Mouse (Mus musculus): ENCODE measurements around the gene Ddah1.

Ddah1 gene

DNA sequence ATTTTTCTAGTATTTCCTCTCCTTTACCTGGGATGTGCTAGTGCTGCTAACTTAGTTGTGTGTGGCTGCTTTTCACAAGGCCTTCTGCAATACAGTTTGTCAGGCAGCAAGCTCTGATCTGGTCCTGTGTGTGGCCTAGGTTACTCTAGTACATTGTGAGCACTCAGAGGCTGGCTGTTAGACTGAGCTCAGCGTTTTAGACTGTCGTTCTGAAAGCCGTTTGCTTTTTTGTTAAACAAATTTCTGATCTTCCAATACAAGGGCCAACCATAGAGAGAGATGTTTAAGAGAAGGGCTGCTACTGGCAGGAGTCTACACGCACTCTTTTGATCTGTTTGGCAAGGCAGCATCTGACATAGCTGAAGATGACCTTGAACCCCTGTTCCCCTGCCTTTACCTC is 181.5 kb downstream of the Ddah1 start:
- intact Hi-C loops (cut with DNase I): loop anchor here (10.0 kb wide), 1 partner anchor 55 kb away; no protein-coding TSS in a partner anchor

DNA sequence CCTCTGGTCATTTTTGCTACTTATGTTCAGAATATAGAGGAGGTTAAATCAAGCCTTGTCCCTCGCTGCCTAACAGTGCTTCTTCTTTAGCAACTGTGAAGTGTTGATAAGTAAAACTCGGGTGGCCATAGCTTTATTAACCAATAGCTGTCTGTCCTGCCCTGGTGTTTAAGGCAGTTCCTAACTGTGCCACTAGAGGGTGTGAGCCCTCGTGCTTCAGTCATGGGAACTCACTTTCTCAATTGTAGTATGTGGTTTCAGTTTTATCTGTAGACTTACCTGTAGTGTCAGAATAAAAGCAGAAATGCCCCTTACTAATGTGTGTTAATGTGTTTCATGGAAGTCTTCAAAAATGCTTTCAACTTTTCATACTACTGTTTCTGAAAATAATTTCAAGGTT is 183.5 kb downstream of the Ddah1 start:
- intact Hi-C loops (cut with DNase I): loop anchor here (10.0 kb wide), 1 partner anchor 53 kb away; no protein-coding TSS in a partner anchor

Data from adrenal gland (tissue).